Mouse (Mus musculus) liver, postnatal 0 days (tissue): ENCODE results near the gene Klhl18. TPM values are rescaled to one million over a fixed set of nuclear protein-coding genes. Genes with fewer than 3 reads are reported as not detected.
"Not testable (repeated sequence)": the region's sequence is repeated elsewhere in the genome, so short reads cannot be mapped to it uniquely, and the experiment has no call there.

ENCODE experiments used
- ATAC-seq: fragments of 200-750 bp; cut with Nextera tagmentation; 2 replicates; pipeline ENCODE4 v1.8.0; 2017; ENCODE audit warnings: mild to moderate bottlenecking, moderate library complexity
- DNase-seq: peaks from one replicate; pipeline ENCODE4 v3.0.0-alpha.2; 2016
- H3K27ac ChIP-seq: fragments of 300-500 bp; sonication (generic); 2 replicates; pipeline ENCODE4 v1.5.1; 2014; ENCODE audit warnings: antibody characterized with exemption, moderate library complexity, mild to moderate bottlenecking, low read depth
- H3K27me3 ChIP-seq: fragments of 300-500 bp; sonication (generic); 2 replicates; pipeline ENCODE4 v1.6.1; 2014; ENCODE audit warnings: low read length, control low read depth, mixed read lengths; ENCODE audit not compliant: insufficient read depth
- H3K36me3 ChIP-seq: fragments of 300-500 bp; sonication (generic); replicated peaks from 2 replicates; pipeline ENCODE4 v1.6.1; 2014; ENCODE audit warnings: mild to moderate bottlenecking, control low read depth, low read length, moderate library complexity, mixed read lengths; ENCODE audit not compliant: insufficient read depth
- H3K4me1 ChIP-seq: fragments of 300-500 bp; sonication (generic); 2 replicates; pipeline ENCODE4 v1.6.1; 2014; ENCODE audit warnings: antibody characterized with exemption, mild to moderate bottlenecking, control low read depth; ENCODE audit not compliant: insufficient read depth
- H3K4me2 ChIP-seq: fragments of 300-500 bp; sonication (generic); 2 replicates; pipeline ENCODE4 v1.6.1; 2014; ENCODE audit warnings: low read depth, mild to moderate bottlenecking, low read length, moderate library complexity, mixed read lengths
- H3K4me3 ChIP-seq: fragments of 300-500 bp; sonication (generic); 2 replicates; pipeline ENCODE4 v1.5.1; 2014; ENCODE audit warnings: low read depth, low read length
- H3K9ac ChIP-seq: fragments of 300-500 bp; sonication (generic); replicated peaks from 2 replicates; pipeline ENCODE4 v1.6.1; 2014; ENCODE audit warnings: mild to moderate bottlenecking, moderate library complexity
- H3K9me3 ChIP-seq: fragments of 300-500 bp; sonication (generic); 2 replicates; pipeline ENCODE4 v1.6.1; 2016; ENCODE audit warnings: mild to moderate bottlenecking, control low read depth, low read length, mixed read lengths
- CTCF ChIP-seq: sonication (generic); IDR thresholded peaks from 2 replicates; pipeline ENCODE4 v1.5.1; 2016; ENCODE audit warnings: antibody characterized with exemption, low read depth
- EP300 ChIP-seq: IDR thresholded peaks from 2 replicates; pipeline ENCODE4 v1.6.1; 2016; ENCODE audit warnings: antibody characterized with exemption, low read depth, mild to moderate bottlenecking
- WGBS: fragments of 180-500 bp; shearing (Covaris S2); extraction: QIAGEN DNeasy Blood & Tissue Kit; methylation state at CpG from one replicate; pipeline ENCODE4 v1.1.7; 2014; ENCODE audit not compliant: insufficient replicate concordance; 5-methylcytosine and 5-hydroxymethylcytosine counted together
- polyA plus RNA-seq: library from polyadenylated mRNA; unstranded; fragments of >200 nt; fragmentation: Nextera tagmentation; extraction: Ambion mirVana; gene quantifications from 2 replicates; pipeline ENCODE4 v1.2.1, GENCODE M21; 2015

Gene Klhl18
- polyA plus RNA-seq, 1 experiment from 2014 or later, result 1.5 TPM

DNA sequence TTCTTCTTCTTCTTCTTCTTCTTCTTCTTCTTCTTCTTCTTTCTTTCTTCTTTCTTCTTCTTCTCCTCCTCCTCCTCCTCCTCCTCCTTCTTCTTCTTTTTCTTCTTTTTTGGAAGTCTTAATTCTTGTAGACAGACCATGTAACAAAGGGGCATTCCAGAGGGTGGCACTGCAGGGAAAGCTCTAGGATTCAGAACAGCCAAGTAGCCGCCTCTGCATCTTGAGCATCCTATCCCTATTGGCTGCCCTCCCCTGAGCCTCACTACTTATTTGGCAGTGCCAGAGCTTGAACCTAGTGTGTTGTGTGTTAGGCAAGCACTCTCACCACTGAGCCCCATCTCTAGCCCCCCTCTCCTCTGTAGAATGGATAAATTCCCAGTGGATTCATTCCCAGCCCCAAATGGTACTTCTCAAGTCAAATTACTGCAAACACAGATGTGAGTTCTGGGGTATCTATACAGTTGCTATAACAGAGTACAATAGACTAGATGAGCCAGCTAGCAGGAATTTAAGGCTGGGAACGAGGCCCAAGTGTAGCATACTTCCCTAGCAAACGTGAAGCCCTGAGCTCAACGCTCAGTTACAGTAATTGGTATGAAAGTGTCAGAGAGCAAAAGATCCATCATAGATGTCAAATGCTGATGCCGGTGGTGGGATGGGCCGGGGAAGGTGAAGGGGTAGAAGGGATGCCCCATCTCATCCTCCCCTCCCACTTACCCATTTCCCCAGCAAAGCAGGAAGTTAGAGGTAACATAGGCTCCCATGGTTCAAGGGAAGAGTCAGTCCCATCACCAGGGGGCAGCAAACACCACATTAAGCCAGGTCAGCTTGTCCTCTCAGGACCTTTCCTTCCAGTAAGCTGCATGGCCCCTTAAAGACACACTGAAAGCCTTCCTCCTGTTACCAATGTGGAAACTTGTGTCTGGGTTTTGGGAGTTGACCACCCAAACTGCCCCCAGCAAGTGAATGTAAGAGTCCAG lies 65.3 kb downstream of the Klhl18 start:
- Histone ChIP-seq H3K9ac (no peak overlapping the region), H3K4me1 (peaks cover 17% of the 10 kb centered on the region), H3K27me3 (no peaks in the 10 kb centered on the region), H3K36me3 (no peaks in the 10 kb centered on the region), H3K4me3 (no peak overlapping the region), H3K27ac (no peak overlapping the region), H3K9me3 (no peaks in the 10 kb centered on the region), H3K4me2 (no peak overlapping the region)
- DNase-seq, result peak; percentile 89
- TF ChIP-seq CTCF, result peak; percentile 93
- TF ChIP-seq EP300, result no peak
- ATAC-seq, result no peak
- 33% methylated on average over 6 of the region's 6 CpGs for WGBS

DNA sequence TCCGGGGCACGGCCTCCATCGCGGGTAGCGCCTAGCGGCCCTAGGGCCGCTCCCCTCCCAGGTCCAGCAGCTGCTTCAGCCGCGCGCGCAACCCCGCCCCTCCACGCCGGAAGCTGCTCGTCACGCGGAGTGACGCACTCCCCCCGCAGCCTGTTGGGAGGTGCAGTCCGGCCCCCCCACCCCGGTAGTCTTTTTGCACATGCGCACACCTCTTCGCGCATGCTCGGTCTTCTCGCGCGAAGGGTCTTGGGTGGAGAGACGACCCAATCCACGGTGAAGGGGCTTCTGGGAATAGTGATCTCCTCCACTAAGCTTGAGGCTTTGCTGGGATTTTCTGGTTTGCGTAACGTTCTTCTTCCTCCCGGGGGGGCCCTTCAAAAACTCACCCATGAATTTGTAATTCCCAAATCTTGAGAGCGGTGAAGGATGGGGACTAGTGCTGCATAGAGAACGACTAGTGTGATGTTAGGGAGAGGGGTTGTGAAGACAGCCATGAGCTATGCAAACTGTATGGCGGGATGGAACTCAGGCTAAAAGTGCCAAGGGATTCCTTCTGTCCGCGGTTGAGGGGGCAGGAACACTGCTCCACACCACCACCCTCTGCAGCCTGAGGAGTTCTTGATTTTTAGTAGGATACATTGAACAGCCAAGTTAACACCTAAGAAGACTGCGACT lies 68.3 kb downstream of the Klhl18 start, which contains the start of gene Ptpn23:
Gene Ptpn23 (minus strand): TSS at position 115 of the 675 bp plus-strand sequence.
- Histone ChIP-seq H3K36me3 (no peaks in the 10 kb centered on the region; the same call in 1 of the 2 replicates), H3K4me2 (peak within 1 kb of the TSS; percentile 93), H3K27ac (peak within 1 kb of the TSS; percentile 68), H3K9ac (peak within 1 kb of the TSS; percentile 73), H3K4me3 (peak within 1 kb of the TSS; percentile 76), H3K27me3 (no peaks in the 10 kb centered on the region), H3K4me1 (peaks cover 17% of the 10 kb centered on the region), H3K9me3 (no peaks in the 10 kb centered on the region)
- under 1% methylated on average over 39 of the region's 39 CpGs for WGBS
- TF ChIP-seq EP300, result 0 out of 2 replicates have a peak, but pooled peaks have one; percentile 27
- TF ChIP-seq CTCF, result no peak
- ATAC-seq (peak; percentile 94), DNase-seq (peak; percentile 97)

DNA sequence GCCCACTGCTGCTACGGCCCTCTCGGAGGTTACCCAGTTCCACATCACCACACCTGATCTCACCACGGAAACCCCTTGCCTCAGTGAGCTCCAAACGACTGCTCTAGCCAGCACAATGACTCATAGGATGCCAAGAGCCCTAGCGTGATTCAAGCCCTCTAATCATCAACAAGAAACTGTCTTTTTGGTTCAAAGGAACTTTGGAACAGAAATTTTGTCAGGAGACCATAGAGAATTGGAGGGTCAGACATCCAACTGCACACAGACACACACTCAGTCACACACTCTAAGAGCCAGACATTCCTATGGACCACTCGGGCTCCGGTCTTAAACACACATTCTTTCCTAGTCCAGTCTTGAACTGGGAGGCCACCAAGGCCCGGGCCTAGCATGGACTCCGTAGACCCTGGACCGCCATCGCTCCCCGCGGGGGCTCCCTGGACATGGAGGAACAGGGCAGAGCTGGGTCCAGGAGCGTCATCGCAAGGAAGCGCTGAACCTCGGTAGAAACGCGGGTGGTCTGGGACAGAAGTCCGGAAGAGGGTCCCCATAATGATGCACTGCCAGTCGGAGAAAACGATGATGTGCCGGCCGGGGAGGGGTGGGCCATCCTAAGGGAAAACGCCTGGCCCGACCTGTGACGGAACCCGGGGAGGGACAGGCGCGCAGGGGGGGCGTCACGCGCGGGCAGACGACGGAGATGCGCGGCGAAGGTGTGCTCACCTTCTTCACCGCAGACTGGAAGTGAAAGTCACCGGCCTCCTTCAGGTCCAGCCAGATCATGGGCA lies 69.0 kb downstream of the Klhl18 start:
- H3K27ac ChIP-seq, result no peak overlapping the region; the same call in 1 of the 2 replicates
- peaks cover 19% of the 10 kb centered on the region for H3K4me1 ChIP-seq
- peak overlapping the region; percentile 73 for H3K9ac ChIP-seq
- H3K27me3 ChIP-seq, result no peaks in the 10 kb centered on the region
- peak overlapping the region; percentile 93 for H3K4me2 ChIP-seq
- H3K36me3 ChIP-seq, result no peaks in the 10 kb centered on the region; the same call in 1 of the 2 replicates
- WGBS, result under 1% methylated on average over 28 of the region's 41 CpGs
- TF ChIP-seq EP300 (no peak), CTCF (no peak)
- H3K9me3 ChIP-seq, result no peaks in the 10 kb centered on the region
- peak overlapping the region; percentile 76 for H3K4me3 ChIP-seq
- ATAC-seq (peak; percentile 53), DNase-seq (no peak)

DNA sequence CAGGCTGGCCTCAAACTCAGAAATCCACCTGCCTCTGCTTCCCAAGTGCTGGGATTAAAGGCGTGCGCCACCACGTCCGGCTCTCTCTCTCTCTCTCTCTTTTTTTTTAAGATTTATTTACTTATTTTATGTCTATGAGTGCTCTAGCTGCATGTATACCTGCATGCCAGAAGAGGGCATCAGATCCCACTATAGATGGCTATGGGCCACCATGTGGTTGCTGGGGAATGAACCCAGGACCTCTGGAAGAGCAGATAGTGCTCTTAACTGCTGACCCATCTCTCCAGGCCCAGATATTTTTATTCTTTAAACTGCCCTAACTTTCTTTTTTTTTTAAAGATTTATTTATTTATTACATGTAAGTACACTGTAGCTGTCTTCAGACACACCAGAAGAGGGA lies 73.3 kb downstream of the Klhl18 start:
- not testable (repeated sequence) for H3K9me3 ChIP-seq, H3K9ac ChIP-seq, H3K4me3 ChIP-seq, H3K36me3 ChIP-seq, ATAC-seq, H3K27ac ChIP-seq, H3K4me2 ChIP-seq, DNase-seq, H3K27me3 ChIP-seq
- peak; percentile 34 for TF ChIP-seq CTCF
- WGBS, result 78% methylated on average over 4 of the region's 4 CpGs
- H3K4me1 ChIP-seq, result peaks cover 12% of the 10 kb centered on the region

DNA sequence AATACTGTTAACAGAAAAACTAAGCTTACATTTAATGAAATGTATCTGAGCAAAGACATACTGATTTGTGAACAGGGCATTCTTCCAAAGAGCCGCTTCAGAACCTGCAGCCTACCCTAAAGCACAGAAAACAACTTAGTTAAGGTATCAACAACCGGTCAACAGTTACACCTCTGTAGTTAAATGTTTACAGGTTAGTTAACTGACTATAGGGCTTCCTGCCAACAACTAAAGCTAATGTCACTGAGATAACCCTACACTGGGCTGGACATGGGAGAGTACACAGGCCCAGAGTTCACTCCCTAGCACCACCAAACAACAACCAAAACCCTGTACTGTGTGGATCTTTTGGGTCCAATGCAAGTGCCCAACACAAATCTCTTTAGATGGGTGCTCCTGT lies 73.8 kb downstream of the Klhl18 start:
- peaks cover 3% of the 10 kb centered on the region for H3K36me3 ChIP-seq
- no peak for DNase-seq
- ATAC-seq, result no peak
- peaks cover 12% of the 10 kb centered on the region for H3K4me1 ChIP-seq
- H3K27ac ChIP-seq, result no peak overlapping the region
- no peak for TF ChIP-seq CTCF
- no peak for TF ChIP-seq EP300
- WGBS, result 65% methylated on average over 2 of the region's 2 CpGs
- no peak overlapping the region for H3K4me2 ChIP-seq
- H3K9me3 ChIP-seq, result no peaks in the 10 kb centered on the region
- no peak overlapping the region for H3K9ac ChIP-seq
- no peak overlapping the region for H3K4me3 ChIP-seq
- H3K27me3 ChIP-seq, result no peaks in the 10 kb centered on the region
